Mouse (Mus musculus) heart, adult 2 months (tissue): Measurements from ENCODE around the gene Erp27.

Experiments used
- CTCF ChIP-seq: fragments of 200-600 bp; IDR thresholded peaks from 2 replicates; pipeline ENCODE4 v1.8.1; 2022; ENCODE audit warnings: antibody characterized with exemption, mild to moderate bottlenecking, moderate library complexity
- POLR2A ChIP-seq: fragments of 200-500 bp; IDR thresholded peaks from 2 replicates; pipeline ENCODE4 v1.6.1; 2011; ENCODE audit warnings: mild to moderate bottlenecking, low read depth, low read length, control low read depth; ENCODE audit not compliant: insufficient read depth

GRCm38 (mm10) chr6:136889554-136889953 lies 32.4 kb downstream of the Erp27 start:
- TF ChIP-seq POLR2A: no peak
- no peak for TF ChIP-seq CTCF
